Mouse (Mus musculus) liver (tissue): ENCODE results near the gene Brms1.

Experiments used
- DNase-seq: peaks from one replicate; pipeline ENCODE4 v3.0.0-alpha.2; 2020; ENCODE audit warnings: mixed read lengths

Gene Brms1

DNA sequence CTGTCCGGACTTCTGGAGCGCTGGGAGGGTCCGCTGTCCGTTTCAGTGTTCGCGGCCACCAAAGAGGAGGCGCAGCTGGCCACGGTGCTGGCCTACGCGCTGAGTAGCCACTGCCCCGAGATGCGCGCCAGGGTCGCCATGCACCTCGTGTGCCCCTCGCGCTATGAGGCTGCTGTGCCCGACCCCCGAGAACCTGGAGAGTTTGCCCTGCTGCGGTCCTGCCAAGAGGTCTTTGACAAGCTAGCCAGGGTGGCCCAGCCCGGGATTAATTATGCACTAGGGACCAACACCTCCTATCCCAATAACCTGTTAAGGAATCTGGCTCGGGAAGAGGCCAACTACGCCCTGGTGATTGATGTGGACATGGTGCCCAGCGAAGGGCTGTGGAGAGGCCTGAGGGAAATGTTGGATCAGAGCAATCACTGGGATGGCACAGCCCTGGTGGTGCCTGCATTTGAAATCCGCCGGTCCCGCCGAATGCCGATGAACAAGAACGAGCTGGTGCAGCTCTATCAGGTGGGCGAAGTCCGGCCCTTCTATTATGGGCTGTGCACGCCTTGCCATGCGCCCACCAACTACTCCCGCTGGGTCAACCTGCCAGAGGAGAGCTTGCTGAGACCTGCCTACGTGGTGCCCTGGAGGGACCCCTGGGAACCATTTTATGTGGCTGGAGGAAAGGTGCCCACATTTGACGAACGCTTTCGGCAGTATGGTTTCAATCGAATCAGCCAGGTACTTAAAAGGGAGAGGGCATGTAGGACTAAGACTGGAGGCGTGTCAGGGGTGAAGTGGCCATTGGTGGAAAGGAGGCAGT lies 1.6 kb upstream of the Brms1 start:
- no peak for DNase-seq

DNA sequence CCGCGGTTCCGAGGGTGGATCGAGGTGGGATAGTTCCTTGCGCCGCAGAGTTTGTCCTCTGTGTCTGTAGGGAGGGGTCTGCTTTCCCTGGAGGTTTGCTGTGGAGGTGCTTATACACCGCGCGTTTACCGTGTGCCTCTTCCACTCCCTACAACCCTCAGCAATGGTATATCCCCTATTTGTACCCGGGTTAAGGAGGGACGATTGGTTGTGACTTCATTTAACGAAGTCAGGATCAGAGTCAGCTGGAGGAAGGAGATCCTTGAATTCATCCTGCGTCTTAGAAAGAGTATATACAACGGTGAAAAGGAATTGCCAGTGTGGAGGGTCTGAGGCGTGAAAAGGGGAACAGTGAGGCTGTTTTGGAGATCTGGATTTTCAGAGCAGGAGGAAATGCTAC lies 434 bp downstream of the Brms1 start:
- DNase-seq, result no peak

DNA sequence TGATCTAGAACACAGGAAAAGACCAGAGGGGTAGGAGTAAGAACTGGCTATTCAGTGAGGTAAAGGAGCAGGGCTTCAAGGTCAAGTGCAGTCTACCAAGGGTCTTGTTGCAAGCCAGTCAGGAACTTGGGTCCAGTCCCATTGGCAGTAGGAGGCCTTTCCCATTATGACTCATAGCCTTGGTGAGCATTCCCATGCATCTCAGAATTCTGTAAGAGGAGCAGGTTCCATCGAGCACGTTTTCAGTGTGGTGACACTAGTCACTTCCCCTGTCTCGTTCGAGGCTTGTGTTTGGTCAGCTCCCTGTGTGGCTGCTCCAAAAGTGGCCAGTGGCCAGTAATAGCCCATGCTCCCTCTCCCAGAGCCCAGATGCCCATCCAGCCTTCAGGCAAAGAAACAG lies 4.4 kb downstream of the Brms1 start:
- no peak for DNase-seq

- no peak for DNase-seq
Measured at GRCm38 (mm10) chr19:5048138-5049056, 7.2 kb downstream of the Brms1 start.

DNA sequence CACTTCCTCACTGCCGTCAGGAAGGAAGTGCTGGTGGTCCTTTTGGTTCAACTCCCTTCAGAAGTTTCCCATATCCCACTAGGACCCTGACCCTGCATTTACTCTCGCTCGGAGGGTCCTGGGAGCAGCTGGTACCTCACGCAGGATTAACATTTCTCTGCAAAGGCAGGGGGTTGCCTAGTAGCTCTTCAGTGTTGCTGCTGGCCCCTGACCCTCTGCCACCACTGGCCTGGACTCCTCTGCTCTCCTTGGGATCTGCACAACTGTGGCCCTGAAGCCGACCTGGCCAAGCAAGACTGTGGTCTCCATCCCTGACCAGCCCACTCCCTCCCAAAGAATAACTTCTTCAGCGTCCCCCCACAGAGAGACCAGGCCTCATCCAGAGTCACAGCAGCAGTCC lies 8.2 kb downstream of the Brms1 start:
- no peak for DNase-seq

GRCm38 (mm10) chr19:5050047-5050905 lies 9.1 kb downstream of the Brms1 start, which contains the start of gene Rin1:
Gene Rin1, plus strand, starts transcription at chr19:5050481.
- peak; percentile 26 for DNase-seq

DNA sequence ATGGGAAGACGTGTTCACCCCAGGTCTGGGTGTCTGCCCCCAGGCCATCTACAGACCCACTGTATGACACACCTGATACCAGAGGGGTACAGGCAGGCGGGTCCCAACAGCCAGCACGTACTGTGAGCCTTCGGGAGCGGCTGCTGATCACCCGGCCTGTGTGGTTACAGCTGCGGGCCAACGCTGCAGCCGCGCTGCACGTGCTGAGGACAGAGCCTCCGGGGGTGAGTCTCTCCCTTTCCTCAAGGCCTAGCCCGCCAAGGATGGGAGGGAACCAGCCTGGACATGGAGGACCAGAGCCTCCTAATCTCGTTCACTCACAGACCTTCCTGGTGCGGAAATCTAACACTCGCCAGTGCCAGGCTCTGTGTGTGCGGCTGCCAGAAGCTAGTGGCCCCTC lies 9.9 kb downstream of the Brms1 start:
- peak; percentile 17 for DNase-seq

DNA sequence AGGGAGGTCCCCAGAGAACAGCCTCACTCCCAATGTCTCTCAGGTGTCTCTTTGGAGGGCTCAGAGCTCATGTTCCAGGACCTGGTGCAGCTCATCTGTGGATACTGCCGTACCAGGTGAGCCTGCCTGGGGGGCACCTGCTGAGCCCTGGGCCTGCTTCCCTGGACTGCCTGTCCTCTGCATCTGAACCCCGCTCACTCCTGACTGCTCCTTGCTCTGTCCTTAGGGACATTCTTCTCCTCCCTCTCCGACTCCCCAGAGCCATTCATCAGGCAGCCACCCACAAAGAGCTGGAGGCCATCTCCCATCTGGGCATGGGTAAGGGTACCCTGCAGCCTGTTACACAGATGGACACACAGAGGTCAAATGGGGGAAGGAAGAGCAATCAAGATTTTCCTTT lies 10.4 kb downstream of the Brms1 start:
- no peak for DNase-seq

DNA sequence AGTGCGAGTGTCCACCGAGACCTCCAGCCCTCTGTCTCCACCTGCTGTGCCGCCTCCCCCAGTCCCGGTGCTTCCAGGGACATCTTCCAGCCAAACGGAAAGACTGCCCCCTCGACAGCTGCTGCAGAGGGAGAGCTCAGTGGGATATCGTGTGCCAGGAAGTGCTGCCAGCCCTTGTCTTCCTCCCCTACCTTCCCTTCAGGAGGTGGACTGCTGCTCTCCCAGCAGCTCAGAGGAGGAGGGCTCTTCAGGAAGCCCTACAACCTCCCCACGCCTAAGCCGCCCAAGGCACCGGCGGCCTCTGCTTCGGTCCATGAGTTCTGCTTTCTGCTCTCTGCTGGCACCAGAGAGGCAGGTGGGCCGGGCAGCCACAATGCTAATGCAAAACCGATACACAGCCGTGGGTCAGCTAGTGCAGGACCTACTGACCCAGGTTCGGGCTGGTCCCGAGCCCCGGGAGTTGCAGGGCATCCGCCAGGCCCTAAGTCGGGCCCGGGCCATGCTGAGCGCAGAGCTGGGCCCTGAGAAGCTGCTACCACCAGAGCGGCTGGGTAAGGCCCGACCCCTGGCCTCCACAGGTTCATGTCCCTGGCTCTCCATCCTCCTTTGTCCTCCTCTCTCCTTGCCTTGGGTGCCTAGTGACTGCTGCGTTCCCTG lies 11.1 kb downstream of the Brms1 start:
- no peak for DNase-seq

DNA sequence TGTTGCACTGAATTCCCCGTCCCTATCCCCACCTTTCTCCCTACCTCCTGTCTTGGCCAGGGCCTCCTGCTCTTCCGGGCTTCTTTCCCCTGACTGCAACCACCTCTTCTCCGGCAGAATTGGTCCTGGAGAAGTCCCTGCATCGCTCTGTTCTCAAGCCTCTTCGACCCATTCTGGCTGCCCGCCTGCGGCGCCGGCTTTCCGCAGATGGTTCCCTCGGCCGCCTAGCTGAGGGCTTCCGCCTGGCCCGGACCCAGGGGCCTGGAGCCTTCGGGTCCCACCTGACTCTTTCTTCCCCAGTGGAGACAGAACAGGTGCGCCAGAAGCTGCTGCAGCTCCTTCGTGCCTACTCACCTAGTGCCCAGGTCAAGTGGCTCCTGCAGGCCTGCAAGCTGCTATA lies 11.7 kb downstream of the Brms1 start:
- no peak for DNase-seq

GRCm38 (mm10) chr19:5053909-5054308 lies 12.8 kb downstream of the Brms1 start:
- DNase-seq, result peak; percentile 71

DNA sequence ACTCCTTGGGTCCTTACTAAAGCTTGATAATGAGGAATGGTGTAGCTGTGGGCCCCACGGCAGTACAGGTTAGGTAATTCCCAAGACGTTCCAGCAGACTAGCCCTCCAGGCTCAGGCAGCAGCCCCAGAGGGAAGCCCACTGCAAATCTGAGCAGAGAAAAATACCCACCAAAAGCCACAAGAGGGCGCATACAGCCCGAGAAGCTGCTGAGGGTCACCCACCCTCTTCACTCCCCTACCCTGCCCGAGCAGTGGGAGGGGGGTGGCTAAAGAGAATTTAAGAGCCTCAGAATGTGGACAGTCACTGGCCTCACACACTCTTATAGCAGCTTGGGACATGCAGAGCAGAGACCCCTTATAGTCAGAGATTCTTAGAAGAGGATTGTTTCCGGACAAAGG lies 15.1 kb downstream of the Brms1 start:
- DNase-seq, result peak; percentile 42

DNA sequence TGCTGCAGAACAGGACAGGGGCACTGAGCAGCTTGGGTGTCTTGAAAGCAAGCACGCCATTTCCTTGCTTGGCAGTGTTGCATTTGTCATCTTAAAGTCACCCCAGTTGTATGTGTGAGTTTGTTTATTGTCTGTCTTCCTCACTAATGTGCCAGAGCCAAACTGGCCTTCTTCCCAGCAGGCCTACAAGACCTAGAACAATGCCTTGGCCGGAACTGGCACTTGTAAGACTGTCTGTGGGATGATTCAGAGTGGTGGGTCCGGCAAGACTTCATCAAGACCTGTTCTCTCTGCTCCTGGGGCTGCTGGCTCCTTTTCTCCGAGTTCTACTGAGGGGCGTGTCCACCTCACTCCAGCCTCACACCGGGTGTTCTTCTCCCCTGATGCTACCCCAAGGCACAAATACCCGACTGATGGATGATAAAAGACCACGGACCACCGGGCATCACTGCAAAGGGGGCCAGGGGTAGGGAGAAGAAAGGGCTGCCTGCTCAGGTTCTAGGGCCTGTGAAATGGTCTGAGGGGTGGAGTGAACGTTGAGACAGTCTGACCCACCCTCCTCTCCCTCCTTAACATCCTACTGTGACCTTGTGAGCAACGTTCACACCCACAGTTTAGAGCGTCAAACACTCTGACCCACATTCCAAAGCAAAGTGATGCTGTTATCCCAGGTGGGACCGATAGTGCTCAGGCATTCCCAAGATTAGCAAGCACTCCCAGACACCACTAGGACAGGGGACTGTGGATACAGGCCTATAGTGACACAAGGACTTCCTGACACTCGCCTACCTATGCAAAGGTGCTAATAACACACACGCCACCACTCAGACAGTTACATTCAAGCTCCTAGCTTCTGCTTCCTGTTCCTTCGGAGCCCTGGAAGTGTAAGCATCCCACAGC lies 17.0 kb downstream of the Brms1 start:
- no peak for DNase-seq

GRCm38 (mm10) chr19:5058801-5059771 lies 17.9 kb downstream of the Brms1 start:
- peak; percentile 38 for DNase-seq

DNA sequence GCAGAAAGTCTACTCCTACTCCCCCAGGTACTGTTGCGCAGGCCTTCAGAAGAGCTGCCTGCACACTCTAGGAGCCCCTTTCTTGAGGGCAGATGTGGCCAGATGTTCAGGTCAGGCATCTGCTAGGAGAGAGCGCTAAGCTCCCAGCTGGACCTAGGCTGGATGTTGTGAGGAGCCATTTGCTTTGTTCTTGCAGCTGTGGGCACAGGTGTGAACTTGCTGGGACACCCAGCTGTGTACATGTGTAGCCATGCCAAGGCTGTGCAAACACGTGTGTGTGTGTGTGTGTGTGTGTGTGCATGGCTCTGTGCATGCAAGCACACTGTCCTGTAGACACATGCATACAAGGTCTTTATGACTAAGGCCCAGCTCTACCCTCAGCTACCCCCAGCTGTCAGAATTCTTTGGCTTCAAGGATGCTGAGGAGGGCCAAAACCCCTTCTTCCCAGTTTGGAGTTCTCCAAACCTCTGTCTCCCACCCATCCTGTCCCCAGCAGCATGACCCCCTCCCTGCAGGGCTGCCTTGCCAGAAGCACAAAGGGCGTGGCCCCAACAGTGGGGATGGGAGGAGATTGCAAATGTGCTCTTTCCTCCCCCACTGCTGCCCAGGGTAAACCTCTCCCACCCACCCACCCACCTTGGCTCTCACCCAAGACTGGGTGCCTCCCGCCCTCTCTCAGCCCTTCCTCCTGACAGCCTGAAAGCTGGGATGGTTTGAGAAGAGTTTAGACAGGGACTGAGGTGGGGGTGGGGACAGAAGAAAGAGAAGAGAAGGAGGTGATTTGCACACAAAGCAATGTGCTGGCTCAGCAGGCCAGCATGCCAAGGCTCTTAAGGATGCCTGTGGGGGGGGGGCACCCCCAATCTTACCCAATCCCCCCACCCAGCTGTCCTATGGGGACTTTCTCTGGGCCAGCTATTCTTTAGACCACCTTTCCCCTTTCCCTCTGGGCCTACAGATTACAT lies 19.5 kb downstream of the Brms1 start:
- peak; percentile 48 for DNase-seq

GRCm38 (mm10) chr19:5062041-5062440 lies 20.9 kb downstream of the Brms1 start:
- no peak for DNase-seq

GRCm38 (mm10) chr19:5062446-5062845 lies 21.3 kb downstream of the Brms1 start:
- DNase-seq, result no peak

DNA sequence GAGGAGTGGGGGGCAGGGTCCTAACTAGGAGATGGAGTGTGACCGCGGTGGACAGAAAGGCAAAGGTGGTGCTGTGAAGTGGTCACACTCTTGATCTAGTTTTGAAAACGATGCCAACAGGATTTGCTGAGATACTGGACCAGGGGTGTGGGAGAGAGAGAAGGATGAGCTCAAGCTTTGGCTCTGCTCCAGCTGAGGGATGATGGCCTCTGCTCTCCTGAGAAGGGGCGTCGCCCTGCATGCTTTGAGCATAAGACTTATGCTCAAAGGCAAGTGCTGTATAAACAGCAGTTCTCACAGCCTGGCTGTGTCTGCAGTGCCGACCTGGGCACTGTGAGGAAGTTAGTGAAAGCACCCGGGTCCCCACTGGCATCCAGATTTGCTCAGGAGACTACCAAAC lies 23.9 kb downstream of the Brms1 start:
- no peak for DNase-seq
